Mouse (Mus musculus): ENCODE results near the gene Sugp2. TPM values are rescaled to one million over a fixed set of nuclear protein-coding genes. Genes with fewer than 3 reads are reported as not detected.

Gene Sugp2
- polyA plus RNA-seq (2011; ENCODE audit: insufficient read length, low read depth, missing spikeins), result 26.4 and 28.9 TPM in 2 replicates

DNA sequence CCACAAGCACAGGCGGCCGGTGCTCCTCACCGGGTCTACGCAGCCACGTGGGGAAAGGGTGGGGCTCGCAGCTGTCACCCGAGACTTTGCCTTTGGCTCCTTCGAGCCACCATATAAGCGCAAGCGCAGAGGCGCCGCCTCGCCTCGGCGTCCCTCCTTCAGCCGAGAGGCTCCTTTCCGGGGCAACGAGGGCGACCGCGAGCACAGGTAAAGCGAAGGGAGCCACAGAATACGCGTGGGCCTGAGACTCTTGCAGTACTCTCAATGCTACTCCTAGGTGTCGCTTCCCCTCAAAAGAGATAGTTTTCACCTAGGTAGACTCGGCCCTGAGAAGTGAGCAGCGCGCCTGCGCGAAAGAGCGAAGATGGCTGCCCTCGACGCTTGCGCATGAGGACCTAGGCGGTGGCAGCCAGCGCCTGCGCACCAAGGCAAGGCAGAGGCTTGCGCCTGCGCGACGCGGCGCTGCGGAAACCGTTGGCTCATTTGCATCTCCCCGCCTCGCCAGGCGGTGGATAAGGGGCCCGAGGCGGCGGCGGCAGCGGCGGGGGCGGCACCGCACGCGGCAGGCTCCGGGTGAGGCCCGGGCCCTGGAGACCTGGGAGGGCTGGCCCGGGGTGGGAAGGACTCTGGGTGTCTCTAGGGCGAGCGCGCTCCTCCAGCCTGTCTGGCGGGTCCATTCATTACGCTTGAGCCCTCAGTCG is at the start of gene Sugp2, which contains the start of gene Armc6:
Gene Sugp2, plus strand, starts transcription at position 147 of the 701 bp plus-strand sequence.
Gene Armc6, minus strand, starts transcription at position 387 of the 701 bp plus-strand sequence.
- H3K4me3 ChIP-seq (ENCODE audit: insufficient read depth, low read length), result peak within 1 kb of the TSS; percentile 95
- peak within 1 kb of the TSS; percentile 77 for H3K27ac ChIP-seq (ENCODE audit: insufficient read depth, low read length)
- TF ChIP-seq CTCF (IDR thresholded peaks at IDR 0.05; ENCODE audit: borderline replicate concordance, insufficient read depth, low read length) (no peak), POLR2A (IDR thresholded peaks at IDR 0.05; ENCODE audit: low read depth, low read length) (peak; percentile 76)
- H3K4me1 ChIP-seq (ENCODE audit: control insufficient read depth, insufficient read depth, low read length), result peaks cover 6% of the 10 kb centered on the region

DNA sequence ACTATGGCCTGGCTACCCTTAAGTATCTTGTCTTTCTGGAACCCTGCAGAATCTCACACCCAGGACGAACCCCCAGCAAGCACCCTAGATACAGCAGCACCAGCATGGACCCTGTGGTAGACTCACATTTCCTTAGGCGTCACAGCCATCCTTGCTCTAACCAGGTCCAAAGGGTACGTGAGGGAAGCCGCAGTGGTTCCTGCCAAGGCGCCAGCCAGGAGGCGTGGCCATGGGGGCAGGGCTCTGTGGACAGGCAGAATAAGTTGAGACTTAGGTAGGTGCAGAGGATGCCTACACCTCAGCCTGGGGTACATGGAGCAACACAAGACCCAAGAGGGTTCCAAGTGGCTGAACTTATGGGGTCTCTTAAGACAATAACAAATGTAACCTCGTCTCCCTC is 45.3 kb upstream of the Sugp2 start:
- Histone ChIP-seq H3K4me1 (ENCODE audit: control insufficient read depth, insufficient read depth, low read length) (no peaks in the 10 kb centered on the region), H3K4me3 (ENCODE audit: insufficient read depth, low read length) (no peak overlapping the region), H3K27ac (ENCODE audit: insufficient read depth, low read length) (no peak overlapping the region)
- TF ChIP-seq CTCF (IDR thresholded peaks at IDR 0.05; ENCODE audit: borderline replicate concordance, insufficient read depth, low read length), result no peak
- TF ChIP-seq POLR2A (IDR thresholded peaks at IDR 0.05; ENCODE audit: low read depth, low read length), result no peak

DNA sequence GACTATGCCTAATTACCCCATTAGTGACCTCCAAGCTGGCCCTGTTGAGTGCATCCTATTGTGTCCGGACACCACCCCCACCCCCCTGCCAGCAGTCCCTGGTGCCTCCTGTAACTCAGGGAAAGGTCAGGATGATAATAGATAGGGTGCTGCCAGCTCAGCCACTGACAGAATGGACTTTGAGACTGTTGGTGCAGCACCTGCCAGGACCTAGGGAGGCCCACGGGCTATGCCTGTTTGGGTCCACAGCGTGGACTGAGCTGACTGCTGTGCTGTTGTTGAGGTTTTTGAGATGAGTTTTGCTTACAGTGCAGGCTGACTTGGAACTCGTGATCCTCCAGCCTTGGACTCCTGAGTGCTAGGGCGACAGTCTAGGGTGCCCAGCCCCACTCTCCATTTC is 40.8 kb upstream of the Sugp2 start:
- Histone ChIP-seq H3K4me1 (ENCODE audit: control insufficient read depth, insufficient read depth, low read length) (no peaks in the 10 kb centered on the region), H3K27ac (ENCODE audit: insufficient read depth, low read length) (no peak overlapping the region), H3K4me3 (ENCODE audit: insufficient read depth, low read length) (no peak overlapping the region)
- TF ChIP-seq CTCF (IDR thresholded peaks at IDR 0.05; ENCODE audit: borderline replicate concordance, insufficient read depth, low read length) (no peak), POLR2A (IDR thresholded peaks at IDR 0.05; ENCODE audit: low read depth, low read length) (no peak)

DNA sequence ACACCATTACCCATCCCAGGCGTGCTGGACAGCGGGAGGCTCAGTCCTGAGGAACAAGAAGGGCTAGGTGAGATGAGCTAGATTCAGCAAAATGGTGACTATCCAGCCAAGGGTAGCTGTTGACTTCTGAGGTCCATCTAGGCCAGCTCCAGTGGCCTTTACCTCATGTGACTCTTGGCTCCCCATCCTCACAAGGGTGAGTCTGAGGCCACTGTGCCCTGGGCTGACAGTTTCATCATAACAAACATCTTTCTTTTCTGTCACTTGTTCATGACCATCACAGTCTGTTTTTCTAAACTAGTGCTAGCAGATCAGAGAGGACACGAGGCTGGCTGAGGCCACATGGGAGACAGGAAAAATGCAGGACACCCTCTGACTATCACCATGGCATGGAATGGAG is 39.8 kb upstream of the Sugp2 start:
- no peak overlapping the region for H3K4me3 ChIP-seq (ENCODE audit: insufficient read depth, low read length)
- TF ChIP-seq CTCF (IDR thresholded peaks at IDR 0.05; ENCODE audit: borderline replicate concordance, insufficient read depth, low read length) (no peak), POLR2A (IDR thresholded peaks at IDR 0.05; ENCODE audit: low read depth, low read length) (no peak)
- H3K27ac ChIP-seq (ENCODE audit: insufficient read depth, low read length), result no peak overlapping the region
- H3K4me1 ChIP-seq (ENCODE audit: control insufficient read depth, insufficient read depth, low read length), result no peaks in the 10 kb centered on the region

DNA sequence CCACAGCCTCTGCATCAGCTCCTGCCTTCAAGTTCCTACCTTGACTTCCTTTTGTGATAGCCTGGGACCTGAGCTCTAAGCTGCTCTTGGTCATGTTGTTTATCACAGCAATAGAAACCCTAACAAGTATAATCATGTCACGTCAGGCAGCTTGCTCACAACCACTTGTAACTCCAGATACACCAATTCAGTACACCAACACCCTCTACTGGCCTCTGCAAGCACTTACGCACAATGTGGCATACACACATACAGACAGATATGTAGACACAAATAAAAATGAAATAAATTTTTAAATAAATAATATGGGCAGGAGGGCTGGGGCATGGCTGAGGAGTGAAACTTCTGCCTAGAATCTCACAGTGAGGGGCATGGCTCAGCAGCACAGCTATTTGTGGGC is 38.3 kb upstream of the Sugp2 start:
- TF ChIP-seq CTCF (IDR thresholded peaks at IDR 0.05; ENCODE audit: borderline replicate concordance, insufficient read depth, low read length), result no peak
- TF ChIP-seq POLR2A (IDR thresholded peaks at IDR 0.05; ENCODE audit: low read depth, low read length), result no peak
- H3K4me1 ChIP-seq (ENCODE audit: control insufficient read depth, insufficient read depth, low read length), result no peaks in the 10 kb centered on the region
- no peak overlapping the region for H3K4me3 ChIP-seq (ENCODE audit: insufficient read depth, low read length)
- H3K27ac ChIP-seq (ENCODE audit: insufficient read depth, low read length), result no peak overlapping the region

DNA sequence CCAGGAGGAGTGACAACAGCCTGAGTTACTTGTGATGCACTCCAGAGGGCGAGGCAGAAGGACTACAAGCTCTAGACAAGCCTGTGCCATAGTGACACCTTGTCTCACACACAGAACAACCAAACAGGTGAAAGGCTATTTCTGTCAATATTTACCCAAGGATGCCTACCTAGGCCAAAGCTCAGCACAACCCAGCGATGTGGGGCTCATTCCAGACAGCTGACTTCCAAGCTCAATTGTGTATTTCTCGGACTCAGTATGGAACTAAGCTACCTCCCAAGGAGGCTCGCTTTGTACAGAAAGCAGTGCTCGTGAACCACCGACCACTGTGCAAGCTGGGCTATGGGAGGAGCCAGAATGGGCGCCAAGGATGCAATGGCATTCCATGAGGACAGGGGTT is 36.4 kb upstream of the Sugp2 start:
- Histone ChIP-seq H3K4me1 (ENCODE audit: control insufficient read depth, insufficient read depth, low read length) (no peaks in the 10 kb centered on the region), H3K4me3 (ENCODE audit: insufficient read depth, low read length) (no peak overlapping the region), H3K27ac (ENCODE audit: insufficient read depth, low read length) (no peak overlapping the region)
- no peak for TF ChIP-seq POLR2A (IDR thresholded peaks at IDR 0.05; ENCODE audit: low read depth, low read length)
- no peak for TF ChIP-seq CTCF (IDR thresholded peaks at IDR 0.05; ENCODE audit: borderline replicate concordance, insufficient read depth, low read length)

DNA sequence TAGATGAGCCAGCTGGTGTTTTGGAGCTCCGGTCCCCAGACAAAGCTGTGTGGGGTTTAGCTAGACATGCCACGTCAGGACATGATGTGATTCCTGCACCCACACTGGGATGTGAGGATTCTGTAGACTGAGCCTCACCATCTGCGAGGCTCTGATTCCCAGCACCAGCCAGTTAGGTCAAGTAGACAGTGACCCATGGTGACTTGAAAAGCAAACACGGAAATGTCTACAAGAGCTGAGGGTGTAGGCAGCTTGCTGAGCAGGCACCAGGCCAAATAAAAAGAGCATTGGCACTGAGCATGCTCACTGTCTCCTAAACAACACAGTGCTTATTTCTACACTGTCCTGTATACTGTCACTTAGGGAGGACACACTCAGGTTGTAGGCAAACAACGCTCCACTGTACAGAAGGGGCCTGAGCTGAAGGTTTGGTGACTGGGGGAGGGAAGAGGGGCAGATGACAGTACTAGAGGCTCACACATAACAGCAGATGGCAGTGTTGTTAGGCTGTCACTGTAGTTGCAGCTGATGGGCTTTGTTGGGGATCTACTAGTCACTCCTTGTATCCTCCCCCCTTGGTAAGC is 33.8 kb upstream of the Sugp2 start:
- no peaks in the 10 kb centered on the region for H3K4me1 ChIP-seq (ENCODE audit: control insufficient read depth, insufficient read depth, low read length)
- no peak for TF ChIP-seq POLR2A (IDR thresholded peaks at IDR 0.05; ENCODE audit: low read depth, low read length)
- TF ChIP-seq CTCF (IDR thresholded peaks at IDR 0.05; ENCODE audit: borderline replicate concordance, insufficient read depth, low read length), result no peak
- H3K4me3 ChIP-seq (ENCODE audit: insufficient read depth, low read length), result no peak overlapping the region

DNA sequence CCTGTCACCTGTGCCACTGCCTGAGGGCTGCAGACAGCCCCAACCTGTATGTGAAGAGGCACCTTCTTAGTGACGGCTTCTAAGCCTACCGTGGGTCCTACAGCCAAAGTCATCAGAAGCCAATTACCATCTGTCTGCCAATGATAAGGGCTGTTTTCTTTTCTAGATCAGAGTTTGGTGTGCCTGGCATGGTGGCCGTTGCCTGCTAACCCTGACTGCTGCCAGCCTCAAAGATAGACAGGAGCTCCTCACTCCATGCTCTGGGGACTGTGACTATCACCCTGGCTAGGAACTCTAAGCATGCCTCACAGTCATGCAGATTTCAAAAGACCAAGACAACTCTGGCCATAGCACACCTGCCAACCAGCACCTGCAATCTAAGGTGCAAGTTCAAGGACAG is 32.6 kb upstream of the Sugp2 start:
- TF ChIP-seq CTCF (IDR thresholded peaks at IDR 0.05; ENCODE audit: borderline replicate concordance, insufficient read depth, low read length), result no peak
- no peak for TF ChIP-seq POLR2A (IDR thresholded peaks at IDR 0.05; ENCODE audit: low read depth, low read length)
- Histone ChIP-seq H3K4me1 (ENCODE audit: control insufficient read depth, insufficient read depth, low read length) (no peaks in the 10 kb centered on the region), H3K4me3 (ENCODE audit: insufficient read depth, low read length) (no peak overlapping the region), H3K27ac (ENCODE audit: insufficient read depth, low read length) (no peak overlapping the region)

More for the DNA sequence above, 33.8 kb upstream of the Sugp2 start:
- H3K27ac ChIP-seq (ENCODE audit: insufficient read depth, low read length), result no peak overlapping the region

DNA sequence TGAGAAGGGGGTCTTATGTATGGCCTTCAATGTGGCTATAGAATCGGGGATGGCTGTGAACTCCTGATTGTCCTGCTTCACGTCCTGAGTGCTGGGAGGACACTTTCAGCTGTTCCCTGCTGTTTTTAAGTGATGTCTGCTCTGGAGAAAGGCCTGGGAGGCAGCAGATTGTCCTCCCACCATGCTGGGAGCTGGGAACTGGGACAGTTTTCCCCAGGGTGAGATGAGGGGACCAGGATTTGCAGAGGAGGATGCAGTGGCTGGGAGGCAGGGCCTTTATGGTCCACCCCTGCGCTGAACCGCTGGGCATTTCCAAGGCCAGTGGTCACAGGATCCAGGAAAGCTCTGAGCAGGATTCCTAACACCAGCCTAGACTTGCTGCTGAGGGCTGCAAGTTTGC is 31.0 kb upstream of the Sugp2 start:
- Histone ChIP-seq H3K27ac (ENCODE audit: insufficient read depth, low read length) (no peak overlapping the region), H3K4me3 (ENCODE audit: insufficient read depth, low read length) (no peak overlapping the region), H3K4me1 (ENCODE audit: control insufficient read depth, insufficient read depth, low read length) (no peaks in the 10 kb centered on the region)
- TF ChIP-seq POLR2A (IDR thresholded peaks at IDR 0.05; ENCODE audit: low read depth, low read length) (no peak), CTCF (IDR thresholded peaks at IDR 0.05; ENCODE audit: borderline replicate concordance, insufficient read depth, low read length) (no peak)

DNA sequence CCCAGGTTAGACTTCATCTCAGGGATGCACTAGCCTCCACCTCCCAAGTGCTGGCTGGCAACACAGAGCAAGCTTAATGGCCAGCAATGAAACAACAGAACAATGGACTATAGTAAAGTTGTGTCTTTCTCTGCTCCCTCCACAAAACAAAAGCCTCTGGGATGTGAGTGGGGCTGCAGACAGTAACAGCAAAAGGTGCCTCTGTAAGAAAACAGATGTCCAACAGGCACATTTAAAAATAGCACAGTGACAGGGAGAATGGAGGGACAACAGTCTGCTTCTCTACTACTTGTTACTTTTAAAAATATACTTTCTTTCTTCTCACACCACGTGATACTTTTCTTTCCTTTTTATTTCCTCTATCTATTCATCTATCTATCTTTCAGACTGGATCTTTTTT is 29.3 kb upstream of the Sugp2 start:
- H3K4me3 ChIP-seq (ENCODE audit: insufficient read depth, low read length), result no peak overlapping the region
- TF ChIP-seq POLR2A (IDR thresholded peaks at IDR 0.05; ENCODE audit: low read depth, low read length) (no peak), CTCF (IDR thresholded peaks at IDR 0.05; ENCODE audit: borderline replicate concordance, insufficient read depth, low read length) (no peak)
- H3K27ac ChIP-seq (ENCODE audit: insufficient read depth, low read length), result no peak overlapping the region
- H3K4me1 ChIP-seq (ENCODE audit: control insufficient read depth, insufficient read depth, low read length), result no peaks in the 10 kb centered on the region

Data from embryonic fibroblast, embryonic 13.5 days (primary cell).